Mouse (Mus musculus): ENCODE results near the gene Klhl20. TPM values are rescaled to one million over a fixed set of nuclear protein-coding genes. Genes with fewer than 3 reads are reported as not detected.
"Not testable (repeated sequence)": the region's sequence is repeated elsewhere in the genome, so short reads cannot be mapped to it uniquely, and the experiment has no call there.

The Klhl20 gene
- total and polyA plus RNA-seq, 3 experiments: 3.7 to 7.8 TPM; not detected in 1

DNA sequence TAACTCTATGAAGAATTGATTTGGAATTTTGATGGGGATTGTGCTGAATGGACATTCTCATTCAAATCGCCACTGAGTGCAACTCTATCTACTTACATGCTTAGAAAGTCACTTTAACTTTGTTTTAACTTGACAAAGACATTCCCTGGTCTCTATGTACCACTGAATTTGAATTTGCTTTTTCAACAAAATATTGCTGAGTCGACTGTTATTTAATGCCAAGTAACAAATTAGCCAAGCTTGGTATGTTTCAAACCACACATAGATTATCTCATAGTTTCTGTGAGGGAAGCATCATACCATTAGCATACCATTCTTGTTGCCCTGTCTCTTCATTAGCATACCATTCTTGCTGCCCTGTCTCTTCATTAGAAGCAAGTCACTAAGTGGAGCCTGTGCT lies 16.6 kb upstream of the Klhl20 start:
- TF ChIP-seq ZMIZ1 (IDR thresholded peaks at IDR 0.05; ENCODE audit: low read depth, low read length): no peak
- no peak for TF ChIP-seq MAX (IDR thresholded peaks at IDR 0.05; ENCODE audit: low read length)
- TF ChIP-seq MAFK (IDR thresholded peaks at IDR 0.05; ENCODE audit: borderline replicate concordance, low read depth, low read length): peak; percentile 87
- no peak for TF ChIP-seq USF2 (IDR thresholded peaks at IDR 0.05; ENCODE audit: borderline replicate concordance in 1 of 2, insufficient read depth in 1 of 2, low read depth in 1 of 2, low read length in 2 of 2)
- no peak for TF ChIP-seq UBTF (IDR thresholded peaks at IDR 0.05; ENCODE audit: borderline replicate concordance, insufficient read depth, low read depth, low read length)
- no peak for TF ChIP-seq TCF12 (IDR thresholded peaks at IDR 0.05; ENCODE audit: low read depth, low read length)
- no peak for TF ChIP-seq MYB (IDR thresholded peaks at IDR 0.05; ENCODE audit: low read depth, low read length)
- H3K79me2 ChIP-seq (ENCODE audit: control insufficient read depth, insufficient read depth, low read length, poor library complexity): no peaks in the 10 kb centered on the region

DNA sequence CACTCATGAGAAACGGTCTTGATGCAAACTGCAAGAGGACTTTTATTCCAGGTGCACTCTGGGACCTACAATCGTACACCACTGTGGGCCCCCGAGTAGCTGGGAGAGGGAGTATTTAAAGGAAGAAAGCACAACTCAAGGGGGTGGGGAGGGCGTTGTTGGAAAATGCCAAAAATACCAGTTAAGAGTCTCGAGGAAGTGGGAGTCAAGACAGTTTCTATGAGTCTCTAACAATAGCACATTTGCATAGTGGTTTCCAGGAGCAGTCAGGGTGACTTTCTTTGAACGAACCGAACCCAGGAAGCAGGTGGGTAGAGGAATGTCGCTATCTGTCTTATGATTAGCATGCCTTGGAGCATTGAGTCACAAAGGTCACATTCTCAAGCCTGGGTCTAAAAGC lies 14.3 kb upstream of the Klhl20 start:
- not testable (repeated sequence) for H3K79me2 ChIP-seq (ENCODE audit: control insufficient read depth, insufficient read depth, low read length, poor library complexity); H3K36me3 ChIP-seq (ENCODE audit: control insufficient read depth in 1 of 2, insufficient read depth in 2 of 2, low read length in 2 of 2); H3K4me3 ChIP-seq (ENCODE audit: control insufficient read depth in 1 of 2, insufficient read depth in 1 of 2, low read depth in 2 of 2, low read length in 2 of 2); H3K27ac ChIP-seq (ENCODE audit: control insufficient read depth, low read depth, low read length); H3K27me3 ChIP-seq (ENCODE audit: control insufficient read depth in 1 of 2, insufficient read depth in 2 of 2, low read length in 2 of 2); H3K9me3 ChIP-seq (replicated peaks; ENCODE audit: insufficient read depth, low read length); DNase-seq (ENCODE audit: low read depth, low spot score); H3K4me1 ChIP-seq (ENCODE audit: control insufficient read depth in 1 of 2, insufficient read depth in 2 of 2, low read length in 2 of 2); H3K9ac ChIP-seq (ENCODE audit: control insufficient read depth, low read depth, low read length, poor library complexity, severe bottlenecking)

More for the DNA sequence above, 16.6 kb upstream of the Klhl20 start:
- Histone ChIP-seq H3K4me3 (ENCODE audit: control insufficient read depth in 1 of 2, insufficient read depth in 1 of 2, low read depth in 2 of 2, low read length in 2 of 2) (no peak overlapping the region), H3K27me3 (ENCODE audit: control insufficient read depth in 1 of 2, insufficient read depth in 2 of 2, low read length in 2 of 2) (0 out of 4 replicates have a peak, but pooled peaks cover 0 to 1% of the 10 kb centered on the region in 2 experiments), H3K27ac (ENCODE audit: control insufficient read depth, low read depth, low read length) (no peak overlapping the region), H3K9me3 (replicated peaks; ENCODE audit: insufficient read depth, low read length) (no peaks in the 10 kb centered on the region), H3K9ac (ENCODE audit: control insufficient read depth, low read depth, low read length, poor library complexity, severe bottlenecking) (no peak overlapping the region), H3K36me3 (ENCODE audit: control insufficient read depth in 1 of 2, insufficient read depth in 2 of 2, low read length in 2 of 2) (no peaks in the 10 kb centered on the region), H3K4me1 (ENCODE audit: control insufficient read depth in 1 of 2, insufficient read depth in 2 of 2, low read length in 2 of 2) (no peaks in the 10 kb centered on the region; a peak in 1 of 4 replicates)
- DNase-seq (ENCODE audit: low read depth, low spot score): no peak

DNA sequence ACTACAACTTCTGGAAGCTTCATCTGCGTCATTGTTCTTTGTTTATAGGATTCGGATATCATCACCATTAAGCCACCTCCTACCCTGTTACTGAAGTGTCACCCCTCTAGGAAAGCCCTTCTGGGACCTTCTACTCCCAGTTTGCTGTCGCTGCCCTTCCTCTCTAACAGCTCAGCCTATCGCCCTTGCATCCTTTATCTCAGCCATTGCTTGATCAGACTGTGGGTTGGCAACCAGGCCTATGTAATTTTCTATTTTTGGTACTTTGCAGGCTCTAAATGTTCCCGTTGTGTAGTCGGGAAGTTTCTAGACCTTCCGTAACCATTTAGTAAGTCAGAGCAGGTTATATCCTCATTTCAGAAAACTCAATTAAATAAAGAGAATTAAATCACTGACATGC lies 11.9 kb upstream of the Klhl20 start:
- Histone ChIP-seq H3K4me1 (ENCODE audit: control insufficient read depth in 1 of 2, insufficient read depth in 2 of 2, low read length in 2 of 2) (0 out of 4 replicates have a peak, but pooled peaks cover 0 to 2% of the 10 kb centered on the region in 2 experiments), H3K9ac (ENCODE audit: control insufficient read depth, low read depth, low read length, poor library complexity, severe bottlenecking) (no peak overlapping the region), H3K36me3 (ENCODE audit: control insufficient read depth in 1 of 2, insufficient read depth in 2 of 2, low read length in 2 of 2) (peaks cover 0 to 2% of the 10 kb centered on the region in 2 experiments; a peak in 1 of 4 replicates), H3K79me2 (ENCODE audit: control insufficient read depth, insufficient read depth, low read length, poor library complexity) (no peaks in the 10 kb centered on the region), H3K27ac (ENCODE audit: control insufficient read depth, low read depth, low read length) (no peak overlapping the region), H3K4me3 (ENCODE audit: control insufficient read depth in 1 of 2, insufficient read depth in 1 of 2, low read depth in 2 of 2, low read length in 2 of 2) (no peak overlapping the region), H3K9me3 (replicated peaks; ENCODE audit: insufficient read depth, low read length) (no peaks in the 10 kb centered on the region), H3K27me3 (ENCODE audit: control insufficient read depth in 1 of 2, insufficient read depth in 2 of 2, low read length in 2 of 2) (peaks cover 0 to 1% of the 10 kb centered on the region in 2 experiments; a peak in 1 of 4 replicates)
- TF ChIP-seq MEF2A (IDR thresholded peaks at IDR 0.05; ENCODE audit: extremely low read depth, insufficient replicate concordance, low read depth, low read length, poor library complexity, severe bottlenecking) (no peak), UBTF (IDR thresholded peaks at IDR 0.05; ENCODE audit: borderline replicate concordance, insufficient read depth, low read depth, low read length) (no peak), NELFE (IDR thresholded peaks at IDR 0.05; ENCODE audit: low read depth, low read length) (no peak), CTCF (IDR thresholded peaks at IDR 0.05 in 2 of 3, conservative IDR thresholded peaks at IDR 0.05 in 1 of 3; ENCODE audit: control insufficient read depth in 1 of 3, insufficient read depth in 1 of 3, low read depth in 2 of 3, low read length in 3 of 3, poor library complexity in 1 of 3, severe bottlenecking in 1 of 3) (no peak), KAT2A (conservative IDR thresholded peaks at IDR 0.05; ENCODE audit: low read depth, low read length) (no peak)
- no peak for DNase-seq (ENCODE audit: low read depth, low spot score)
